Mouse (Mus musculus): ENCODE measurements around the gene Kiss1r. TPM values are rescaled to one million over a fixed set of nuclear protein-coding genes. Genes with fewer than 3 reads are reported as not detected.

The Kiss1r gene
- not detected for polyA plus RNA-seq (2014; fragmentation: Illumina TruSeq; extraction: RNeasy Lipid Tissue Mini Kit (QIAGEN cat#74804); ENCODE audit: low read depth, low replicate concordance)

DNA sequence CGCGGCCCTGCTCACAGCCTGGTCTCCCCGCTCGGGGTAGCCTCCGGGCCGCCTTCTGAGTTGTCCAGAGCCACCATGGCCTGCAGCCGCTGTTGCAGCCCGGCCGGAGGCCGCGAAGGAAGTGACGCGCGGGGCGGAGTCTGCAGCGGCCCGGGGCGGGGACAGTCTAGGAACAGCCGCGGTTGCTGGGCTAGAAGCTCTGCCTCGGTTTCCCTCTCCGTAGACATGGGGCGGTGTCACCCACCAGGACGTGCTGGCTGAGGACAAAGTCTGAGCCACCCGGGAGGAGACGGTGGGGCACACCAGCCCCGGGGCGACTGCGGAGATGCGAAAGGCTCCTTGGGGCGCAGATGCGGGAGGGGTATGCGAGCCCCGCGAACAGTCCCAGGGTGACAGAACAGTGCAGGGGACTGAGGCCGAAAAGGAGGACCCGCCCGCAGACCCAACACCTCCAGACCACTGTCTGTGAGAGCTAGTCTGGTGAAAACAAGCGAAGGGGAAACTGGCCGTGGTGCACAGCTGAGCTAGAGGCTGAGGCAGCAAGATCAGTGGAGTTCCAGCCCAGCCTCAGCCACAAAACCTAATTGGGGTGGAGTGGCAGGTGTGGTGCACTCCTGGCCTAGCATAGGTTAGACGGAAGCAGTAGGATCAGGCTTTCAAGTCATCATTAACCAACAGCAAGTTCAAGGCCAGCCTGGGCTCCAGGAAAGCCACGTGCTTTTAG lies at the start of gene Kiss1r:
Gene Kiss1r (plus strand): TSS at position 164 of the 724 bp plus-strand sequence.

DNA sequence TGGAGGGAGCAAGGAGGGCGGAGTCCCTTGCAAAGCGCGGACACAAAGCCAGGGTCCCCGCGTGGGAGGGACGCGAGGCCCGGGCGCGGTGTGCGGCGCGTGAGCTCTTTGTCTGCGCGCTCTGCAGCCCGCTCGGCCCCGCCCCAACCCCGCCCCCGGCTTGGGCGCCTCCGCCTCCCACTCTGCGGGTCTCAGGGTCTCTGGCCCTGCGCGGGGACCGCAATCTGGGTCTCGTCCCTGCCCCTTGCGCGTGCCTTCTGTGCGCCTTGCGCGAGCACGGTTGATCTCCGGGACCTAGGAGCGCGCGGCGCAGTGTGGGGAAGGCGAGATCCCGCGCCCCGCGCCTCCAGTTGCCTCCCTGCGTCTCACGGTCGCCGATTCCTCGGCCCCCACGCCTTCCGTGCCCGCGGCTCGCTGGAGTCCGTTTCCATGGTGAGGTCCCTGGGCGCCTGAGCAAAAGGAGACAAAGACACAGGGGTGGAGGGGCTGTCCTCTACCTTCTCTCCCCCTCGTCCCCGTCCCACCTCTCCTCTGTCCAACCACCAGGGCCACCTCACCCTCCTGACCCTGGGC lies 42.4 kb upstream of the Kiss1r start, which contains the start of the genes Prtn3 and Plppr3:
Gene Prtn3 (plus strand): TSS at position 187 of the 573 bp plus-strand sequence.
Gene Plppr3 (minus strand): TSS at position 345 of the 573 bp plus-strand sequence.

DNA sequence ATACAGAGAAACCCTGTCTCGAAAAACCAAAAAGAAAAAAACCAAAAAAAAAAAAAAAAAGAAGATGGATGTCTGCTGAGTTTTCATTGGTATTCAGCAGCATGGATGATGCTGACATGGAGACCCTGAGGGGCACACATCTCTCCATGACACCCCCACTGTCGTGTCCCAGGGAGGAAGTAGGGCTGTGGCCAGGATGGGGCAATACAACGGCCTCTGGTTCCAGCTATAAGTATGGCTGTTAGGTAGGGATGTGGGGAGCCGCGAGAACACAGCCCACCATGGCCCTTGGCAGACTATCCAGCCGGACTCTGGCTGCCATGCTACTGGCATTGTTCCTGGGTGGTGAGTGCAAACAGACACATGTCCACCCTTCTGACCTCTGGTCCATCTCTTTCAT lies 30.7 kb upstream of the Kiss1r start, which contains the start of gene Elane:
Gene Elane (plus strand): TSS at position 194 of the 400 bp plus-strand sequence.

DNA sequence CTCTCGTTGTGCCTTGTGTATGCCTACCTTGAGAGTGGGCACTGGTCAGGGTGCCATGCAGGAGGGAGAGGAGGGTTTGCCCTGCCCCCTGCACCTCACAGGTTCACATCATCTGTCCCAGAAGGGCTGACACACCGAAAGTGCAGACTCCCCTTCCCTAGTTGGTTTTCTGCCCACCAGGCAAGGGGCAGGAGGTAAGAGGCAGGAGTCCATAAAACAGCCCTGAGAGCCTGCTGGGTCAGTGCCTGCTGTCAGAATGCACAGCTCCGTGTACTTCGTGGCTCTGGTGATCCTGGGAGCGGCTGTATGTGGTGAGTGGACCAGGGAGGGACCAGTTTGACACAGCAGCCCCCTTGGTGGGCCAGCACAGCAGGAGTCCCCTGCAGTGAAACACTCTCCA lies 26.1 kb upstream of the Kiss1r start, which contains the start of gene Cfd:
Gene Cfd (plus strand): TSS at position 184 of the 400 bp plus-strand sequence.

DNA sequence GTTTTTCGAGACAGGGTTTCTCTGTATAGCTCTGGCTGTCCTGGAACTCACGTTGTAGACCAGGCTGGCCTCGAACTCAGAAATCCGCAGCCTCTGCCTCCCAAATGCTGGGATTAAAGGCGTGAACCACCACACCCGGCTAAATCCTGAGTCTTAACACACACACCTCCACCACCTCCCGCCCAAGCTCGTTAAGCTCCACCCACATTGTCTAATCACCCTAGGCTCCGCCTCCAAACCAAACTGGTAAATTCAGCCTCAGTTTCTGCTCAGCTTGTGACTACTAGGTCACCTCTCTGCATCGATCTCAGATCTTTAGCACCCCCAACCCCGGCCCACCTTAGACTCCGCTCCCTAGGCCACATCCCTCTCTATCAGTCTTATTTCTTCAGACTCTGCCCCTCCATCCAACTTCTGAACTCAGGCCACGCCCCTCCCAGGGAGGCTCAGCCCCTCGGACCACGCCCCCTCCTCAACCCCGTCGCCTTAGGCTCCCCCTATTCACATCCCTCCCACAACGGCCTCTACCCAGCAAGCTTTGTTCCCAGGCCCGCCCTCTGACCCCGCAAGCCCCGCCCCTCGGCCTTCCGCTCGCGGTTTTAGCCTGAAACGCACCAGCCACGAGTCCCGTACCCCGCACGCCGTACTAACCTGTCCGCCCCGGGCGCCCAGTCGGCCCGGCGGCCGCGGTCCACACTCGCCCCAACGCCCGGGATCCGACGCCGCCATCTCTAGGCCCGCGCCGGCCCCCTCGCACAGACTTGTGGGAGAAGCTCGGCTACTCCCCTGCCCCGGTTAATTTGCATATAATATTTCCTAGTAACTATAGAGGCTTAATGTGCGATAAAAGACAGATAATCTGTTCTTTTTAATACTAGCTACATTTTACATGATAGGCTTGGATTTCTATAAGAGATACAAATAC lies 8.3 kb upstream of the Kiss1r start, which contains the start of gene Med16:
Gene Med16 (minus strand): TSS at position 757 of the 925 bp plus-strand sequence.

DNA sequence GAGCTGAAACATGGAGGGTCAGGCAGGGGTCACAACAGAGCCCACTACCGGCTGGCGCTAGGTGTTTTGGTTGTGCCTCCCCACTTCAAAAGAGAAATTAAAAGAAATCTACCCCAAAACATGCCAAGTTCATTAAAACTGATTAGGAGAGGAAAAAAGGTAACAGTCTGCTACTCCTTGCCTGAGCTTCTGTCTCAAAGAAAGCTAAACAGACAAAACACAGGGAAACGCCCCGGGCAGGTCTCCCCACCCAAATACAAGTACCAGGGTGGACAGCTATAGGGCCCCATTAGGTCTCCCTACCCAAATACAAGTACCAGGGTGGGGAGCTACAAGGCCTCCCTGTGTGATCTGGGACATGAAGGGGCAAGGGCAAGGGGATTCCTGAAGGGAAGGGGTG lies 6.2 kb upstream of the Kiss1r start, which contains the start of gene Gm26602:
Gene Gm26602 (plus strand): TSS at position 301 of the 400 bp plus-strand sequence.

DNA sequence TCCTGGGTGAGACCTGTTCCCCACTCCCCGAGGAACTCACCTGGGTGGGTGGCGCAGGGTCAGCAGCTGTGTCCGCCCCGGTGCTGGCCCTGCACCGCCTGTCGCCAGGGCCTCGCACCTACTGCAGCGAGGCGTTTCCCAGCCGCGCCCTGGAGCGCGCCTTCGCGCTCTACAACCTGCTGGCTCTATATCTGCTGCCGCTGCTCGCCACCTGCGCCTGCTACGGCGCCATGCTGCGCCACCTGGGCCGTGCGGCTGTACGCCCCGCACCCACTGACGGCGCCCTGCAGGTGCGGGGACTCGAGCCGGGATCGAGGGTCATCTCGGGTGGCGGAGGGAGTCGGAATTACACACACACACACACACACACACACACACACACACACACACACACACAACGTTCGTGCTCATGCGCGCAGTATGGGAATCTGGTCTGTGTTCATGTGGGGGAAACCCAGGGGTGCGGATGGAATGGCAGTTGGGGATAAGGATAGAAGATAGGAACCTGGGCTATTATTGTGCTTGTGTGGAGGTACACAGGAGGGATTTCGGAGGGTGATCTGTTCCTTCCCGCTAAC lies 4.3 kb downstream of the Kiss1r start, which contains the start of gene R3hdm4:
Gene R3hdm4 (minus strand): TSS at position 251 of the 578 bp plus-strand sequence.

DNA sequence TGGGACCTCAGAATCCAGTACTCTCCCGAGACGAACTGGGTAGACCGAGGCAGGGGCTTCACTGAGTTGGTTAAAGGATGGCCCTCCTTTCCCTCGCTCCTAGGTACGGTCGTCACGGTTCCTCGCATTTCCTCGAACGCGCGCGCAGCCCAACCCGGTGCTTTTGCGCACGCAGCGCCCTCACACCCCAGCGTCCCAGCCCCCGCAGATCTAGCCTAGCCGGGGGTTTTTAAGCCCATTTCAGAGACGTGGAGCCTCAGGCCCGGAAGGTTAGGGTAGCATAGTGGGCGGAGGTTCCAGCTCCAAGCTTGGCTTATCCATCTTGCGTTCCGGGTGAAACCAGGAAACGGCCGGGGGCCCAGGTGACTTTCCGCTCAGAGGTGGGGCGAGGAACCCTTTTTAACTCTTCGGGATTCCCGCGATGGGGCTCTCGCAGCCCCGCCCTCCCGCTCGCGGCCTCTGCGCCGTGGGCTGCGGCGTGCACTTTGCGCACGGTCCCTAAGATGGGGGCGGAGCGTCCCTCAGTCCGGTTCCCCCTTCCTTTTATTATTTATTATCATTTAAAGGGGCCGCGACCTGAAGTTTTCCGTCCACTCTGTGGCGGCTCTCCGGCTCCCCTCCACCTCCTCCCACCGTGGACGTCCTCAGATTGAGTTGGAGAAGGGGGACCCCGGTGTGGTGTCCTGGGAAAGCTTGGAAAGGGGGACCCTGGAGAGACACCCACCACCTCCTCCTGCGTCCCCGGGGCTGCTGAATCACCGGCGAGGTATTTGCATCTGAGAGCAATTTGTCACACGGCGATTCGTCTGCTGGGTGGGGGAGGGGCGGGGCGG lies 9.9 kb downstream of the Kiss1r start, which contains the start of gene Arid3a:
Gene Arid3a (plus strand): TSS at position 553 of the 833 bp plus-strand sequence.

DNA sequence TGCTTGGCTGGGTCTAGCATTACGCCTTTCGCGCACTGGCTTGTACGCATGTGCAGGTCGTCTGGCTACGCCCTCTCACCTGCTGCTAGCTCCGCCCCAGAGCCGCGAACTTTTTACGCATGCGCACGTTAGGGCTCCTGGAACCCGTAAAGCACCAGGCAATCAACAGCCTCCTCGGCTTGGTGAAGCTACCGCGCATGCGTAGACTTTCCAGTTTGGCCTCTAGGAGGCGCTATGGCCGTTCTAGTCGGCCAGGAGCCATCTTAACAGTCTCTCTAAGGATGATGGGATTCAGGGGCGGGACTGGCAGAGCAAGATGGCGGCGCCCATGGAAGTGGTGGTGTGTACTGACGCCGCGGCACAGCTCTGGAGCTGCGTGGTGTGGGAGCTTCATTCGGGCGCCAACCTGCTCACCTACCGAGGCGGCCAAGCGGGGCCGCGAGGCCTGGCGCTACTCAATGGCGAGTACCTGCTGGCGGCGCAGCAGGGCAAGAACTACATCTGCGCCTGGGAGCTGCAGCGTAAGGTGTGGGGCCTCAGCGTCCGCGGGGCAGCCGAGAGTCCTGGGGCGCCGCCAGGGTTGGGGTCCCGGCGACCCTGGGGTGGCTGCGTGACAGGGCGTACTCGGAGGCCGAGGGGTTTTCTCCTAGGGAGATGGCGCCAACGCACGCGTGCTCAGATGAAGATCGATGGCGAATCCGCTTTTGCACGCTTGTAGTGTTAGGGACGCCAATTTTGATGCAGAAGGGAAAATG lies 43.3 kb downstream of the Kiss1r start, which contains the start of gene Wdr18:
Gene Wdr18 (plus strand): TSS at position 306 of the 755 bp plus-strand sequence.

DNA sequence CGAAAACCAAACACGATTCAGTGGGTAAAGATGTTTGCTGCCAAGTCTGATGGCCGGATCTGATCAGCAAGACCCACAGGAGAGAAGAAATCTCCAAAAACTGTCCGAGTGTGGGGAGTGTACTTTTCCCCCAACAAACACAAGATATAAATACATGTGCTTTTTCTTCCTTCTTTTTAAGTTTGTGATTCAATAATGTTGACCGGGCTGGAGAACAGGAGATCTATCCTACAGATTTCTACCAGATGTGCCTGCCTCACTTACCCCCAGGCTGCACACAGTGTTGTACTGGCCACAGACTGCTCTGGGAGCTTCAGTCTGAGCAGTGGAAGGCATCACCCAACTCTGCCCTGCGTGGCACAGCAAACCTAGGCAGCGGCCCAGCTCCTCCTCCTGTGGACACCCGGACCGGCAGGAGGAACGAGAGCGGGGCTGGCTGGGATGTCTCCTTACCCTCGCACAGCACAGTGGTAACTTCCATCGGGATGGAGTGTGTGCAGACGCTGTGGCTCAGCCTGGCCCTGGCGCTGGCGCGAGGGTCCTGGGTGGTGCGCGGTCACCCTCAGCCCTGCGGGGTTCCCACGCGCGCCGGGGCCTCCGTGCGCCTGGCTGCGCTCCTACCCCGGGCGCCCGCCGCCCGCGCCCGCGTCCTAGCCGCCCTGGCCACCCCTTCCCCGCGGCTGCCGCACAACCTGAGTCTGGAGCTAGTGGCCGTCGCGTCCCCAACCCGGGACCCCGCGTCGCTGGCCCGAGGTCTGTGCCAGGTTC lies 53.8 kb downstream of the Kiss1r start, which contains the start of gene Grin3b:
Gene Grin3b (plus strand): TSS at position 301 of the 768 bp plus-strand sequence.

Other genes with a start within 250 kb of the Kiss1r start
- not detected for gene Tpgs1, start 247.6 kb upstream of the Kiss1r start, polyA plus RNA-seq (2014; fragmentation: Illumina TruSeq; extraction: RNeasy Lipid Tissue Mini Kit (QIAGEN cat#74804); ENCODE audit: low read depth, low replicate concordance)
- gene Cdc34, start 234.8 kb upstream of the Kiss1r start, polyA plus RNA-seq (2014; fragmentation: Illumina TruSeq; extraction: RNeasy Lipid Tissue Mini Kit (QIAGEN cat#74804); ENCODE audit: low read depth, low replicate concordance), result 11.0 TPM
- not detected for gene Gzmm, start 228.0 kb upstream of the Kiss1r start, polyA plus RNA-seq (2014; fragmentation: Illumina TruSeq; extraction: RNeasy Lipid Tissue Mini Kit (QIAGEN cat#74804); ENCODE audit: low read depth, low replicate concordance)
- 293 TPM for gene Bsg, start 212.5 kb upstream of the Kiss1r start, polyA plus RNA-seq (2014; fragmentation: Illumina TruSeq; extraction: RNeasy Lipid Tissue Mini Kit (QIAGEN cat#74804); ENCODE audit: low read depth, low replicate concordance)
- not detected for gene Hcn2, start 200.3 kb upstream of the Kiss1r start, polyA plus RNA-seq (2014; fragmentation: Illumina TruSeq; extraction: RNeasy Lipid Tissue Mini Kit (QIAGEN cat#74804); ENCODE audit: low read depth, low replicate concordance)
- gene Polrmt, start 170.4 kb upstream of the Kiss1r start, polyA plus RNA-seq (2014; fragmentation: Illumina TruSeq; extraction: RNeasy Lipid Tissue Mini Kit (QIAGEN cat#74804); ENCODE audit: low read depth, low replicate concordance), result 0.70 TPM
- gene Fgf22, start 161.9 kb upstream of the Kiss1r start, polyA plus RNA-seq (2014; fragmentation: Illumina TruSeq; extraction: RNeasy Lipid Tissue Mini Kit (QIAGEN cat#74804); ENCODE audit: low read depth, low replicate concordance), result not detected
- 6.6 TPM for gene Rnf126, start 150.0 kb upstream of the Kiss1r start, polyA plus RNA-seq (2014; fragmentation: Illumina TruSeq; extraction: RNeasy Lipid Tissue Mini Kit (QIAGEN cat#74804); ENCODE audit: low read depth, low replicate concordance)
- 3.6 TPM for gene Fstl3, start 139.7 kb upstream of the Kiss1r start, polyA plus RNA-seq (2014; fragmentation: Illumina TruSeq; extraction: RNeasy Lipid Tissue Mini Kit (QIAGEN cat#74804); ENCODE audit: low read depth, low replicate concordance)
- not detected for gene Prss57, start 126.0 kb upstream of the Kiss1r start, polyA plus RNA-seq (2014; fragmentation: Illumina TruSeq; extraction: RNeasy Lipid Tissue Mini Kit (QIAGEN cat#74804); ENCODE audit: low read depth, low replicate concordance)
- 0.38 TPM for gene Palm, start 123.4 kb upstream of the Kiss1r start, polyA plus RNA-seq (2014; fragmentation: Illumina TruSeq; extraction: RNeasy Lipid Tissue Mini Kit (QIAGEN cat#74804); ENCODE audit: low read depth, low replicate concordance)
- not detected for gene Misp, start 96.0 kb upstream of the Kiss1r start, polyA plus RNA-seq (2014; fragmentation: Illumina TruSeq; extraction: RNeasy Lipid Tissue Mini Kit (QIAGEN cat#74804); ENCODE audit: low read depth, low replicate concordance)
- 40.2 TPM for gene Ptbp1, start 62.5 kb upstream of the Kiss1r start, polyA plus RNA-seq (2014; fragmentation: Illumina TruSeq; extraction: RNeasy Lipid Tissue Mini Kit (QIAGEN cat#74804); ENCODE audit: low read depth, low replicate concordance)
- not detected for gene Prtn3, start 42.5 kb upstream of the Kiss1r start, polyA plus RNA-seq (2014; fragmentation: Illumina TruSeq; extraction: RNeasy Lipid Tissue Mini Kit (QIAGEN cat#74804); ENCODE audit: low read depth, low replicate concordance)
- gene Plppr3, start 42.3 kb upstream of the Kiss1r start, polyA plus RNA-seq (2014; fragmentation: Illumina TruSeq; extraction: RNeasy Lipid Tissue Mini Kit (QIAGEN cat#74804); ENCODE audit: low read depth, low replicate concordance), result not detected
- not detected for gene Elane, start 30.7 kb upstream of the Kiss1r start, polyA plus RNA-seq (2014; fragmentation: Illumina TruSeq; extraction: RNeasy Lipid Tissue Mini Kit (QIAGEN cat#74804); ENCODE audit: low read depth, low replicate concordance)
- not detected for gene Cfd, start 26.1 kb upstream of the Kiss1r start, polyA plus RNA-seq (2014; fragmentation: Illumina TruSeq; extraction: RNeasy Lipid Tissue Mini Kit (QIAGEN cat#74804); ENCODE audit: low read depth, low replicate concordance)
- 0.87 TPM for gene Med16, start 8.0 kb upstream of the Kiss1r start, polyA plus RNA-seq (2014; fragmentation: Illumina TruSeq; extraction: RNeasy Lipid Tissue Mini Kit (QIAGEN cat#74804); ENCODE audit: low read depth, low replicate concordance)
- not detected for gene Gm26602, start 6.1 kb upstream of the Kiss1r start, polyA plus RNA-seq (2014; fragmentation: Illumina TruSeq; extraction: RNeasy Lipid Tissue Mini Kit (QIAGEN cat#74804); ENCODE audit: low read depth, low replicate concordance)
- gene R3hdm4, start 4.2 kb downstream of the Kiss1r start, polyA plus RNA-seq (2014; fragmentation: Illumina TruSeq; extraction: RNeasy Lipid Tissue Mini Kit (QIAGEN cat#74804); ENCODE audit: low read depth, low replicate concordance), result 1.1 TPM
- 1.3 TPM for gene Arid3a, start 10.1 kb downstream of the Kiss1r start, polyA plus RNA-seq (2014; fragmentation: Illumina TruSeq; extraction: RNeasy Lipid Tissue Mini Kit (QIAGEN cat#74804); ENCODE audit: low read depth, low replicate concordance)
- 2.0 TPM for gene Wdr18, start 43.2 kb downstream of the Kiss1r start, polyA plus RNA-seq (2014; fragmentation: Illumina TruSeq; extraction: RNeasy Lipid Tissue Mini Kit (QIAGEN cat#74804); ENCODE audit: low read depth, low replicate concordance)
- gene Grin3b, start 53.7 kb downstream of the Kiss1r start, polyA plus RNA-seq (2014; fragmentation: Illumina TruSeq; extraction: RNeasy Lipid Tissue Mini Kit (QIAGEN cat#74804); ENCODE audit: low read depth, low replicate concordance), result not detected
- gene Tmem259, start 67.4 kb downstream of the Kiss1r start, polyA plus RNA-seq (2014; fragmentation: Illumina TruSeq; extraction: RNeasy Lipid Tissue Mini Kit (QIAGEN cat#74804); ENCODE audit: low read depth, low replicate concordance), result 1.0 TPM
- gene Cnn2, start 71.6 kb downstream of the Kiss1r start, polyA plus RNA-seq (2014; fragmentation: Illumina TruSeq; extraction: RNeasy Lipid Tissue Mini Kit (QIAGEN cat#74804); ENCODE audit: low read depth, low replicate concordance), result 0.48 TPM
- 0.06 TPM for gene Abca7, start 79.5 kb downstream of the Kiss1r start, polyA plus RNA-seq (2014; fragmentation: Illumina TruSeq; extraction: RNeasy Lipid Tissue Mini Kit (QIAGEN cat#74804); ENCODE audit: low read depth, low replicate concordance)
- gene Arhgap45, start 99.7 kb downstream of the Kiss1r start, polyA plus RNA-seq (2014; fragmentation: Illumina TruSeq; extraction: RNeasy Lipid Tissue Mini Kit (QIAGEN cat#74804); ENCODE audit: low read depth, low replicate concordance), result not detected
- 0.28 TPM for gene Polr2e, start 122.8 kb downstream of the Kiss1r start, polyA plus RNA-seq (2014; fragmentation: Illumina TruSeq; extraction: RNeasy Lipid Tissue Mini Kit (QIAGEN cat#74804); ENCODE audit: low read depth, low replicate concordance)
- 260 TPM for gene Gpx4, start 130.2 kb downstream of the Kiss1r start, polyA plus RNA-seq (2014; fragmentation: Illumina TruSeq; extraction: RNeasy Lipid Tissue Mini Kit (QIAGEN cat#74804); ENCODE audit: low read depth, low replicate concordance)
- 0.52 TPM for gene Sbno2, start 188.6 kb downstream of the Kiss1r start, polyA plus RNA-seq (2014; fragmentation: Illumina TruSeq; extraction: RNeasy Lipid Tissue Mini Kit (QIAGEN cat#74804); ENCODE audit: low read depth, low replicate concordance)
- gene Stk11, start 198.8 kb downstream of the Kiss1r start, polyA plus RNA-seq (2014; fragmentation: Illumina TruSeq; extraction: RNeasy Lipid Tissue Mini Kit (QIAGEN cat#74804); ENCODE audit: low read depth, low replicate concordance), result 7.2 TPM
- gene Atp5d, start 221.7 kb downstream of the Kiss1r start, polyA plus RNA-seq (2014; fragmentation: Illumina TruSeq; extraction: RNeasy Lipid Tissue Mini Kit (QIAGEN cat#74804); ENCODE audit: low read depth, low replicate concordance), result 0.21 TPM
- not detected for gene Cbarp, start 223.9 kb downstream of the Kiss1r start, polyA plus RNA-seq (2014; fragmentation: Illumina TruSeq; extraction: RNeasy Lipid Tissue Mini Kit (QIAGEN cat#74804); ENCODE audit: low read depth, low replicate concordance)
- 3.2 TPM for gene Midn, start 231.3 kb downstream of the Kiss1r start, polyA plus RNA-seq (2014; fragmentation: Illumina TruSeq; extraction: RNeasy Lipid Tissue Mini Kit (QIAGEN cat#74804); ENCODE audit: low read depth, low replicate concordance)
- 37.8 TPM for gene Cirbp, start 249.0 kb downstream of the Kiss1r start, polyA plus RNA-seq (2014; fragmentation: Illumina TruSeq; extraction: RNeasy Lipid Tissue Mini Kit (QIAGEN cat#74804); ENCODE audit: low read depth, low replicate concordance)